10 mouse cellular contexts compared by ENCODE assay signal in the genomic region with DNA sequence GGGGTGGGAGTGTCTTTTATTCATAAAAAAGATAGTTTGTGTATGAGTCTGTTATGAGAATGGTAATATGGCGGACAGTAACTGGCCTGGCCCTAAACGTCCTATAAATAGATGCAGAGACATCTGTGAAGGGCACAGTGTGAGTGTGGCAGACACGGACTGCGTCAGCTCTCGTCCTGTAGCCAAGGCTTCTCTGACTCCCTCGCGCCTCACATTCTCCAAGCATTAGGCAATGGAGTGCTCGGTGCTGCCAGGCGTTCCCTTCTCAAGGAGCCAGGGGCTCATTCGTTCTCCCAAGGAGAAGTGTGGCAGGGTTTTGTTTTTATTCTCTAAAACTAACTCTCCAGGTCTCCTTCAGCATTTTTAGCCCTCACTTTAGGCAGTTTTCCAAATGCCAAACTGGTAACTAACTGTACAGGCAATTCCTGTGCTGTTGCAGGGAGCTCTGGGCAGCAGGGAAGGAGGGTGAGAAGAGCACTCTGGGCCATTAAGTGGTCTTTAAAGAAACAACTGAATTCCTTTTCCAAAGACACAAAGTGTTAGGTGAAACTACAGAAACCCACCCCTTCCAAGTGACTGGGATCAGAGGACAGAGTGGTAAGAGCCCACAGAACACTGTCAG. TPM values are rescaled to one million over a fixed set of nuclear protein-coding genes. Genes with fewer than 3 reads are reported as not detected.
DNase-seq lines count a peak whose midpoint lies in the region; ATAC-seq lines count a peak whose summit lies in the region.
"Had no signal": no experiment of that assay in that cellular context is flagged by ENCODE, and none has a peak within 500 bp of the region (broad histone marks: within the 10 kb centered on the region; RNA-seq: fewer than 3 reads in every experiment).

No protein-coding gene starts in this region.

- no peaks in the 10 kb centered on the region for H3K36me3 ChIP-seq in forebrain, embryonic 12.5 days (replicated peaks)
- H3K36me3 ChIP-seq in forebrain, embryonic 10.5 days (replicated peaks): no peaks in the 10 kb centered on the region
- H3K36me3 ChIP-seq: neural tube, embryonic 12.5 days had no signal

- peak; percentile 39; the same call in 1 of the 2 replicates for ATAC-seq in forebrain, embryonic 12.5 days (ENCODE audit: low FRiP score)

- H3K4me2 ChIP-seq in forebrain, embryonic 12.5 days: no peak overlapping the region
- H3K4me2 ChIP-seq: neural tube, embryonic 12.5 days had no signal

- peaks cover 8% of the 10 kb centered on the region for H3K4me1 ChIP-seq in forebrain, embryonic 12.5 days
- H3K4me1 ChIP-seq in forebrain, embryonic 10.5 days: peaks cover 39% of the 10 kb centered on the region
- H3K4me1 ChIP-seq: neural tube, embryonic 12.5 days had no signal

- 69% methylated on average over 10 of the region's 10 CpGs for WGBS in forebrain, embryonic 12.5 days
- 83% methylated on average over 10 of the region's 10 CpGs for WGBS in forebrain, embryonic 10.5 days

- H3K27me3 ChIP-seq in forebrain, embryonic 12.5 days: no peaks in the 10 kb centered on the region
- no peaks in the 10 kb centered on the region for H3K27me3 ChIP-seq in forebrain, embryonic 10.5 days (ENCODE audit: poor library complexity, severe bottlenecking)
- H3K27me3 ChIP-seq: neural tube, embryonic 12.5 days had no signal

- H3K27ac ChIP-seq in forebrain, embryonic 12.5 days: no peak overlapping the region
- H3K27ac ChIP-seq in forebrain, embryonic 10.5 days: no peak overlapping the region
- H3K27ac ChIP-seq: neural tube, embryonic 12.5 days had no signal

- H3K9ac ChIP-seq in forebrain, embryonic 12.5 days: no peak overlapping the region
- H3K9ac ChIP-seq: neural tube, embryonic 12.5 days had no signal

- H3K4me3 ChIP-seq in forebrain, embryonic 12.5 days (replicated peaks): no peak overlapping the region
- no peak overlapping the region for H3K4me3 ChIP-seq in forebrain, embryonic 10.5 days
- H3K4me3 ChIP-seq: erythroblast, embryonic 14.5 days; neural tube, embryonic 12.5 days had no signal

- DNase-seq in forebrain, embryonic 10.5 days (ENCODE audit: extremely low spot score, low spot score): no peak
- DNase-seq in adrenal gland, adult 8-10 months: peak; percentile 80
- DNase-seq in gastrocnemius, postnatal 25 days: peak; percentile 85
- DNase-seq in kidney, postnatal 10 days: peak; percentile 69
- DNase-seq in testis, postnatal 14 days (ENCODE audit: low spot score): peak; percentile 35
- DNase-seq in retina, embryonic 14.5 days (ENCODE audit: low spot score): no peak
- no peak for DNase-seq in layer of hippocampus, postnatal 14 days (ENCODE audit: low spot score in 2 of 2)

- H3K9me3 ChIP-seq in forebrain, embryonic 12.5 days: no peaks in the 10 kb centered on the region
- H3K9me3 ChIP-seq in forebrain, embryonic 10.5 days: no peaks in the 10 kb centered on the region
- H3K9me3 ChIP-seq: neural tube, embryonic 12.5 days had no signal

RNA-seq across cellular contexts. Expression of a gene that starts 22.2 kb away (rescaled TPM):
- 3.1 and 3.6 TPM in 2 replicates for polyA plus RNA-seq in forebrain, embryonic 12.5 days (2016; fragmentation: Nextera tagmentation; extraction: Ambion mirVana)
- polyA plus RNA-seq in forebrain, embryonic 10.5 days (2016; fragmentation: Nextera tagmentation; extraction: Ambion mirVana): 1.7 and 2.3 TPM in 2 replicates
- total RNA-seq in adrenal gland, adult 8-10 months (2022): 10 to 100 TPM; 72.3 to 88.2 (median 80.0) TPM
- 10 to 100 TPM; 27.2 to 35.6 TPM for total RNA-seq in gastrocnemius, postnatal 25 days (2021)
- 10 to 100 TPM; 19.8 to 21.0 TPM for total RNA-seq in layer of hippocampus, postnatal 14 days (2021)
- polyA plus RNA-seq: erythroblast, embryonic 14.5 days had no signal

Comparison
In these comparisons a context has a peak if more than half of its experiments do, and no peak if none do; other contexts are left out.
1. DNase-seq: peak in adrenal gland, adult 8-10 months (single experiment), gastrocnemius, postnatal 25 days (single experiment), kidney, postnatal 10 days (single experiment) and testis, postnatal 14 days (single experiment); none in forebrain, embryonic 10.5 days (single experiment), retina, embryonic 14.5 days (single experiment) and layer of hippocampus, postnatal 14 days (0 of 2).